Mouse (Mus musculus) brain, embryonic 14.5 days (tissue): ENCODE results near the gene Hist1h2bk.

Source experiments
- CTCF ChIP-seq: fragments of 200-500 bp; IDR thresholded peaks from 2 replicates; pipeline ENCODE4 v1.5.1; 2012; ENCODE audit warnings: inconsistent platforms, mild to moderate bottlenecking, moderate library complexity, borderline replicate concordance; ENCODE audit not compliant: insufficient read depth, insufficient read length; ENCODE audit errors: extremely low read depth
- POLR2A ChIP-seq: fragments of 200-500 bp; IDR thresholded peaks from 2 replicates; pipeline ENCODE4 v1.6.1; 2012; ENCODE audit warnings: mild to moderate bottlenecking, inconsistent platforms, borderline replicate concordance; ENCODE audit not compliant: poor library complexity, insufficient read depth, insufficient read length, severe bottlenecking; ENCODE audit errors: extremely low read depth

- TF ChIP-seq CTCF (no peak), POLR2A (no peak)
Observed at GRCm38 (mm10) chr13:22015479-22016450, 19.9 kb upstream of the Hist1h2bk start.
